Mouse (Mus musculus): ENCODE data around the gene Arhgef15. TPM values are rescaled to one million over a fixed set of nuclear protein-coding genes. Genes with fewer than 3 reads are reported as not detected.

Gene Arhgef15
- polyA plus RNA-seq, 1 experiment from 2014 or later: 8.1 TPM

- Histone ChIP-seq H3K4me1 (replicated peaks) (peaks cover 2% of the 10 kb centered on the region; the same call in 1 of the 2 replicates), H3K27me3 (replicated peaks) (no peaks in the 10 kb centered on the region), H3K4me2 (replicated peaks) (no peak overlapping the region), H3K9me3 (no peaks in the 10 kb centered on the region), H3K27ac (0 out of 2 replicates have a peak overlapping the region, but pooled peaks have one; percentile 36), H3K4me3 (replicated peaks) (no peak overlapping the region), H3K36me3 (peaks cover 23% of the 10 kb centered on the region), H3K9ac (no peak overlapping the region)
- ATAC-seq: no peak
- 52% methylated on average over 4 of the region's 4 CpGs for WGBS
Measured at GRCm38 (mm10) chr11:68906461-68906790, 50.9 kb downstream of the Arhgef15 start.

- no peak for ATAC-seq
- WGBS: 89% methylated on average over 9 of the region's 9 CpGs
- Histone ChIP-seq H3K36me3 (peaks cover 23% of the 10 kb centered on the region), H3K27me3 (replicated peaks) (no peaks in the 10 kb centered on the region), H3K4me2 (replicated peaks) (no peak overlapping the region), H3K4me1 (replicated peaks) (peaks cover 5% of the 10 kb centered on the region; the same call in 1 of the 2 replicates), H3K4me3 (replicated peaks) (no peak overlapping the region), H3K9ac (no peak overlapping the region), H3K9me3 (no peaks in the 10 kb centered on the region), H3K27ac (no peak overlapping the region)
Measured at GRCm38 (mm10) chr11:68905665-68906460, 51.4 kb downstream of the Arhgef15 start.

DNA sequence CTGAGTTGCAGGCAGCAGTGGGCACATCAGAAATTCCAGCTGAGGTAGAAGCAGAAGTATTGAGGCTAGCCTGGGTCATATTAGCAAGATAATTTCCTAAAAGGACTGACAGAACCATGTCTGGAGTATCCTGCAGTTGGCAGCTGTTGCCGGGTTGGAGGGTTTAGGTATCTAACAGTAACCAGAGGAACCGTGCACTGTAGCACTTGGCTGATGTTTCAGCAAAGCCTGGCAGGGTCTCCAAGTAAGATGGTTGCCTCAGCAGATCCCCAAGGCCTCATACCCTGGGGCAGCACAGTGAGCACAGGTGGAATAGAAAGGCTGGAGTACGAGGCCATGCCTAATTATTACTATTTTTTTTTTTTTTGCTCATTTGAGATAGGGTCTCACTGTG lies 52.1 kb downstream of the Arhgef15 start:
- Histone ChIP-seq H3K36me3 (peaks cover 23% of the 10 kb centered on the region), H3K27ac (0 out of 2 replicates have a peak overlapping the region, but pooled peaks have one; percentile 17), H3K27me3 (replicated peaks) (no peaks in the 10 kb centered on the region), H3K9me3 (no peaks in the 10 kb centered on the region), H3K4me1 (replicated peaks) (peaks cover 6% of the 10 kb centered on the region; the same call in 1 of the 2 replicates), H3K9ac (no peak overlapping the region), H3K4me2 (replicated peaks) (no peak overlapping the region), H3K4me3 (replicated peaks) (no peak overlapping the region)
- WGBS: 87% methylated on average over 3 of the region's 3 CpGs
- ATAC-seq: no peak

GRCm38 (mm10) chr11:68904375-68905137 lies 52.7 kb downstream of the Arhgef15 start:
- no peak for ATAC-seq
- Histone ChIP-seq H3K36me3 (peaks cover 23% of the 10 kb centered on the region), H3K4me3 (replicated peaks) (no peak overlapping the region), H3K9ac (no peak overlapping the region), H3K4me1 (replicated peaks) (peaks cover 6% of the 10 kb centered on the region; the same call in 1 of the 2 replicates), H3K27me3 (replicated peaks) (no peaks in the 10 kb centered on the region), H3K4me2 (replicated peaks) (no peak overlapping the region), H3K9me3 (no peaks in the 10 kb centered on the region), H3K27ac (no peak overlapping the region)
- 75% methylated on average over 8 of the region's 8 CpGs for WGBS

GRCm38 (mm10) chr11:68903775-68904174 lies 53.5 kb downstream of the Arhgef15 start:
- whole genome bisulfite sequencing: 89% methylated on average over 2 of the region's 2 CpGs

GRCm38 (mm10) chr11:68902823-68903222 lies 54.5 kb downstream of the Arhgef15 start:
- H3K9ac ChIP-seq: 0 out of 2 replicates have a peak overlapping the region, but pooled peaks have one; percentile 92
- H3K4me2 ChIP-seq (replicated peaks): peak overlapping the region; percentile 64
- peaks cover 23% of the 10 kb centered on the region for H3K36me3 ChIP-seq
- H3K27me3 ChIP-seq (replicated peaks): no peaks in the 10 kb centered on the region
- WGBS: 85% methylated on average over 5 of the region's 5 CpGs
- peak overlapping the region; percentile 69; the same call in 1 of the 2 replicates for H3K4me3 ChIP-seq (replicated peaks)
- ATAC-seq: no peak
- H3K9me3 ChIP-seq: no peaks in the 10 kb centered on the region
- H3K4me1 ChIP-seq (replicated peaks): peaks cover 6% of the 10 kb centered on the region; the same call in 1 of the 2 replicates
- no peak overlapping the region for H3K27ac ChIP-seq

More at GRCm38 (mm10) chr11:68903775-68904174, 53.5 kb downstream of the Arhgef15 start:
- no peak overlapping the region for H3K27ac ChIP-seq
- no peaks in the 10 kb centered on the region for H3K27me3 ChIP-seq (replicated peaks)
- ATAC-seq: no peak
- H3K9ac ChIP-seq: no peak overlapping the region
- H3K4me2 ChIP-seq (replicated peaks): no peak overlapping the region
- peaks cover 6% of the 10 kb centered on the region; the same call in 1 of the 2 replicates for H3K4me1 ChIP-seq (replicated peaks)
- no peak overlapping the region for H3K4me3 ChIP-seq (replicated peaks)
- no peaks in the 10 kb centered on the region for H3K9me3 ChIP-seq
- peaks cover 23% of the 10 kb centered on the region for H3K36me3 ChIP-seq

DNA sequence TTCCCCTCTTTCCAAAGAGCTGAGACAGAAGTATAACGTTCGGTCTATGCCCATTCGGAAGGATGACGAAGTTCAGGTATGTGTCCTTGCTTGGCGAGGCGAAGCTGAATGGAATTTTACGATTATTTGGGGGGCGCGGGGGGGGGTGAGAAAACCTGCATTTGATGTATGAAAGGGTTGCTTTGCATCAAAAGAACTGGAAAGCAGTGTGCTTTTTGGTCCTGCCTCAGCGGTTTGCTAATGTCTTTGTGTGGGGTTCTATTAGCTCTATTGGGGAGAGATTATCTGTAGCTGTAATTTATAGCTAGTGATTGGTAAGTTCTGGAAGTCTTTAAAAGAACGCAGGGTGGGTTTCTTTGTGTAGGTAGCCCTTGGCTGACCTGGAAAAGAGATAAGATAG lies 54.9 kb downstream of the Arhgef15 start:
- Histone ChIP-seq H3K9ac (peak overlapping the region; percentile 92), H3K4me2 (replicated peaks) (peak overlapping the region; percentile 64), H3K27me3 (replicated peaks) (no peaks in the 10 kb centered on the region), H3K4me3 (replicated peaks) (peak overlapping the region; percentile 69), H3K9me3 (no peaks in the 10 kb centered on the region), H3K36me3 (peaks cover 23% of the 10 kb centered on the region), H3K27ac (no peak overlapping the region), H3K4me1 (replicated peaks) (peaks cover 6% of the 10 kb centered on the region; the same call in 1 of the 2 replicates)
- 3% methylated on average over 11 of the region's 11 CpGs for WGBS
- no peak for ATAC-seq

DNA sequence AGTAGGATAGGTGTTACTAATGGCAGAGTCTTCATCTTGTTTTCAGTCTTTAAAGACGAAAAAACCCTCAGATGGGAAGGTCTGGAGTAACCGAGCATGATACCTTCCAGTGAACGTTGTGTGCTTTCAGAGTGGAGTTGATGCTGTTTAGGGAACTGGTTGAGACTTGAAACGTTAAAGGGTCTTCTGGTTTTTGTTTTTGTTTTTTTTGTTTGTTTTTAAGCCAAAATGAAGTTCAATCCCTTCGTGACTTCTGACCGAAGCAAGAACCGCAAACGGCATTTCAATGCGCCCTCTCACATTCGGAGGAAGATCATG lies 55.3 kb downstream of the Arhgef15 start:
- peak overlapping the region; percentile 92 for H3K9ac ChIP-seq
- 0% methylated on average over 10 of the region's 10 CpGs for WGBS

DNA sequence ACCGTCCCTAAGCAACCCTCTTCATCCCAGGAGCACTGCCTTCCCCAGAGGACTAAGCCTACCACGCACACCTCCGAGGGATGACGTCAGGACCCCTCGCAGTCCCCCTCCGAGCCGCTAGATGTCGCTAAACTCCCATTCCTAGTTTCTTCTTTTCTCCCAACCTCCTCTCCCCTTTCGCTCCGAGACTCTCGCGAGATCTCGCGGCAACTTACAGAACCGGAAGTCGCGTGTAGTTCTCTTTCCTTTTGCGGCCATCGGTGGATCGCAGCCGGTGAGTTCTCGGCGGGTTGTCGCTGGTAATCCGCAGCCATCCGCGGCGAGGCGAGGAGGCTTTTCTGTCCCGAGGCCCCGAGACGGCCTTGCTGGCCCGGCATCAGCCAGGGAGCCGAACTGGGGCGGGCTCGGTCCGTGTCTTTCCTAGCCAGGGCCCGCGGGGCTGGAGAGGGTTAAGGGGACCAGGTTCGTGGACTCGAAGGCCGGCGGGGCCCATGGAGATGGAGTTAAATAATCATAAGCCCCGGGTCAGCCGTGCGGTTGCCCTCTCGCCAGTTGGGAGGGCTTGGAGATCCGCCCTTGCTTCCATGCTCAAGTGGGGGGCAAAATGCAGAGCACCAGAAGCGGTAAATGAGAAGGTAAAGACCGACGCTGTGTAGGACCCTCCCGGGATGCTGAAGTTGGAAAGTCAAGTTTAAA lies 55.8 kb downstream of the Arhgef15 start, which contains the start of gene Rpl26:
TSS of gene Rpl26 (plus strand) at position 233 of the 696 bp plus-strand sequence.
- Histone ChIP-seq H3K27me3 (replicated peaks) (no peaks in the 10 kb centered on the region), H3K27ac (peak within 1 kb of the TSS; percentile 83), H3K4me2 (replicated peaks) (peak within 1 kb of the TSS; percentile 79), H3K9ac (peak within 1 kb of the TSS; percentile 92), H3K4me3 (replicated peaks) (peak within 1 kb of the TSS; percentile 69), H3K9me3 (no peaks in the 10 kb centered on the region), H3K4me1 (replicated peaks) (peaks cover 6% of the 10 kb centered on the region; the same call in 1 of the 2 replicates), H3K36me3 (peaks cover 23% of the 10 kb centered on the region)
- WGBS: under 1% methylated on average over 52 of the region's 52 CpGs
- peak; percentile 90 for ATAC-seq

More for the DNA sequence above, 55.3 kb downstream of the Arhgef15 start:
- H3K27ac ChIP-seq: peak overlapping the region; percentile 83
- no peaks in the 10 kb centered on the region for H3K9me3 ChIP-seq
- H3K4me1 ChIP-seq (replicated peaks): peaks cover 6% of the 10 kb centered on the region; the same call in 1 of the 2 replicates
- H3K27me3 ChIP-seq (replicated peaks): no peaks in the 10 kb centered on the region
- peak overlapping the region; percentile 64 for H3K4me2 ChIP-seq (replicated peaks)
- peak overlapping the region; percentile 69 for H3K4me3 ChIP-seq (replicated peaks)
- peaks cover 23% of the 10 kb centered on the region for H3K36me3 ChIP-seq
- no peak for ATAC-seq

DNA sequence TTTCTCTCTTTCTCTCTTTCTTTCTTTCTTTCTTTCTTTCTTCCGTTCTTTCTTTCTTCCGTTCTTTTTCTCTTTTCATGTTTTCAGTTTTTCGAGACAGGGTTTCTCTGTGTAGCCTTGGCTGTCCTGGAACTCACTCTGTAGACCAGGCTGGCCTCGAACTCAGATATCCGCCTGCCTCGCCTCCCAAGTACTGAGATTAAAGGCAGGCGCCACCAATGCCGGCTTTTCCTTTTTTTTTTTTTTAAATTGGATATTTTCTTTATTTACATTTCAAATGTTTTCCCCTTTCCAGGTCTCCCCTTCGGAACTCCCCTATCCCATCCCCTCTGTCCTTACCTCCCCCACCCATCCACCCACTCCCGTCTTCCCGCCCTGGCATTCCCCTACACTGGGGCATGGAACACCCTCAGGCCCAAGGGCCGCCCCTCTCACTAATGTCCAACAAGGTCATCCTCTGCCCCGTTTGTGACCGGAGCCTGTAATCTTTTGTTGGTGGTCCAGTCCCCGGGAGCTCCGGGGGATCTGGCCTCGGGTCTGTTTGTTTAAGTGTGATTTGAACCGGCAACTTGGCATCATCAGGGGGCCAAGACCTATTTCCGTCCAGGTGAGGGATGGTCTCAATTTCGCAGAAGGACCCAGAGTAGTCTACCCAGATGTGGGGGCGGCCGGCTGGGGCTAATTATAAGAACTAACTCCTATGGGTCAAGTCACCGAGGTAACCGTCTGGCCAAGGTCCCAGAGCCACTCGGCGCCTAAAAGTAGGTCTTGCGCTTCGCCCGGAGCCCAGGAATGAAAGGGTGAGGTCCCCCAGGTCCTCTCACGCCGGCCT lies 56.5 kb downstream of the Arhgef15 start:
- peak overlapping the region; percentile 69 for H3K4me3 ChIP-seq (replicated peaks)
- peaks cover 19% of the 10 kb centered on the region for H3K36me3 ChIP-seq
- peak; percentile 32 for ATAC-seq
- peaks cover 6% of the 10 kb centered on the region; the same call in 1 of the 2 replicates for H3K4me1 ChIP-seq (replicated peaks)
- H3K9ac ChIP-seq: peak overlapping the region; percentile 50; the same call in 1 of the 2 replicates
- WGBS: 25% methylated on average over 31 of the region's 31 CpGs
- peak overlapping the region; percentile 79 for H3K4me2 ChIP-seq (replicated peaks)
- no peaks in the 10 kb centered on the region for H3K27me3 ChIP-seq (replicated peaks)
- no peaks in the 10 kb centered on the region for H3K9me3 ChIP-seq
- H3K27ac ChIP-seq: no peak overlapping the region

DNA sequence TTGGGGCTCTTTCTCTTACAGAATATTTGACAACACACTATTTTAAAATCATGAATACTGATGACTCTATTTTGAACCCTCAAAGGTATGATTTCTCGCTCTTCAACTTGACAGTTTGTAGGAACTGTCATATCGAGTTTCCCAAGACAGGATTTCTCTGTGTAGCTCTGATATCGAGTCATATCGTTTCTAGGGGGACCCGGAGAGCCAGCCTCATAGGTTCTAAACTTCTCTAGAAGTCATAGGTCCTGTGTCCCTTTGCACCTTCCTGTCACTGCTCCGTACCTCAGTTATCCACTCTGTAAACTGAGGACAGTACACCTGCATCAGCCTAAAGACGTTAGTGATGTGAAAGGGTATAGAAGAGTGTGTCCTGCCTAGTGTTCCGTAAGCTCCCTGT lies 57.5 kb downstream of the Arhgef15 start:
- H3K27ac ChIP-seq: no peak overlapping the region
- H3K4me3 ChIP-seq (replicated peaks): no peak overlapping the region
- no peaks in the 10 kb centered on the region for H3K9me3 ChIP-seq
- H3K4me2 ChIP-seq (replicated peaks): no peak overlapping the region
- no peak for ATAC-seq
- H3K27me3 ChIP-seq (replicated peaks): no peaks in the 10 kb centered on the region
- H3K36me3 ChIP-seq: peaks cover 11% of the 10 kb centered on the region
- H3K9ac ChIP-seq: no peak overlapping the region
- 85% methylated on average over 8 of the region's 8 CpGs for WGBS
- peaks cover 6% of the 10 kb centered on the region; the same call in 1 of the 2 replicates for H3K4me1 ChIP-seq (replicated peaks)
